Mouse (Mus musculus): ENCODE data around the gene Nt5dc2. TPM values are rescaled to one million over a fixed set of nuclear protein-coding genes. Genes with fewer than 3 reads are reported as not detected.

Nt5dc2 gene
- total and polyA plus RNA-seq, 3 experiments, result 136 to 572 (median 213) TPM

DNA sequence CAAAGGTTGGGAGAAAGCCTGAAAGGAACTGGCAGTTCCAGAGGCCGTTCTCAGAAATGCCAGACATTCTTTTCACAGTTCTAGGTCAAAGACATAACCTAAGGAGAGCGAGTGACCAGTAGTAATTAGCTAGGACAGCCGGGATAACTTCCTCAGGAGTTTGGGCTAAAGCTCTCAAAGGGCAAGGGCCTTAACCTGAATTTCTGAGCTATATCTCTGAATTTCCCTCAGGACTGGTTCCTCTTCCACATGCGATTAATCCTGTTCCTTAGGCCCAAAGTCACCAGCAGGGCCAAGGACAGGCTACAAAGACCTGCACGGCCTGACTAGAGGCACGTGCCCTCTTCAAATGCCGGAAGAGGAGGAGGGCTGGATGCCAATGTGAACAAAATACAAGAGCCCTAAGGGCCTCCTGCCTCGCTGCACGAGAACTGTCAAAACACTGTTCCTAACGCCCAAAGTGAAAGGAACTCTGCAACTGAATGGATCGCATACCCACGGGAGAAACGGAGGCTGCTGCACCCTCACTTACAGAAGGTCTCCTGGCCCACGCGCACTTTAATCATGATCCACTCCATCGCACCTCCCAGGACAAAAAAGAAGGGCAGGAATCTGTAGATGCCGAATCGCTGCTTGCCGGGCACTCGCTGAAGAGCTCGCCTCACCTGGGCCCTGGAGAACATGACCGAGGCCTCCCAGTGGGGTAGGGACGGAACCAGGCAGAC is 2.6 kb upstream of the Nt5dc2 start:
- Histone ChIP-seq H3K4me1 (ENCODE audit: insufficient read depth, low read depth, low read length) (peaks cover 74% of the 10 kb centered on the region), H3K9me3 (replicated peaks) (no peaks in the 10 kb centered on the region), H3K27me3 (ENCODE audit: insufficient read depth, low read length) (no peaks in the 10 kb centered on the region), H3K36me3 (replicated peaks) (peaks cover 48% of the 10 kb centered on the region), H3K4me3 (ENCODE audit: low read depth, low read length) (peak overlapping the region; percentile 84)
- DNase-seq (ENCODE audit: low spot score), result no peak
- no peak for TF ChIP-seq TAL1 (conservative IDR thresholded peaks at IDR 0.05; ENCODE audit: low read depth, low read length)
- no peak for TF ChIP-seq GATA2 (IDR thresholded peaks at IDR 0.05; ENCODE audit: borderline replicate concordance, low read depth, low read length)
- TF ChIP-seq GATA1 (IDR thresholded peaks at IDR 0.05; ENCODE audit: borderline replicate concordance, low read length), result no peak
- TF ChIP-seq POLR2AphosphoS5 (IDR thresholded peaks at IDR 0.05; ENCODE audit: insufficient replicate concordance, low read depth, low read length), result peak; percentile 46; the same call in 1 of the 2 replicates
- no peak for ATAC-seq (ENCODE audit: extremely low read depth, insufficient number of reproducible peaks, low FRiP score, poor library complexity, severe bottlenecking)

DNA sequence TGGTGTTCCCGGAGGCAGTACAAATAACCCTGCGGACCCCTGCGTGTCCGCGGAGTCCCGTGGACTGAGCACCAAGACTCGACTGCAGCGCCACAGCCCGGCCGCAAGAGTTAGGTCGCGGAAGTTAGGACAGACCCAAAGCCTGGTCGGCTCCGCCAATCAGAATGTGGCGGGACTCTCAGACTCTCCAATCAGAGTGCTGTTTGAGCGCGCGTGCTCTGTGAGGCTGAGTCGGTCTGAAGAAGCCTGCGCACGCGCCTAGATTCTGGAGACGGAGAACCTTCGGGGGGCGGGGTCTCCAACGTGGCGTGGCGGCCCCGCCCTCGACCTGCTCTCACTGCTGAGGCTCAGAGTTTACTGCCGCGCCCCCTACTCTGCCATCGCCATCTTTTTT is 2.0 kb upstream of the Nt5dc2 start, which contains the start of gene Smim4:
Smim4 (minus strand) TSS at position 131 of the 394 bp plus-strand sequence.
- DNase-seq (ENCODE audit: low spot score) (peak; percentile 94), ATAC-seq (ENCODE audit: extremely low read depth, insufficient number of reproducible peaks, low FRiP score, poor library complexity, severe bottlenecking) (peak; percentile 80)
- Histone ChIP-seq H3K27me3 (ENCODE audit: insufficient read depth, low read length) (no peaks in the 10 kb centered on the region), H3K4me1 (ENCODE audit: insufficient read depth, low read depth, low read length) (peaks cover 74% of the 10 kb centered on the region), H3K4me3 (ENCODE audit: low read depth, low read length) (peak within 1 kb of the TSS; percentile 84), H3K36me3 (replicated peaks) (peaks cover 48% of the 10 kb centered on the region), H3K9me3 (replicated peaks) (no peaks in the 10 kb centered on the region)
- TF ChIP-seq POLR2AphosphoS5 (IDR thresholded peaks at IDR 0.05; ENCODE audit: insufficient replicate concordance, low read depth, low read length), result no peak

DNA sequence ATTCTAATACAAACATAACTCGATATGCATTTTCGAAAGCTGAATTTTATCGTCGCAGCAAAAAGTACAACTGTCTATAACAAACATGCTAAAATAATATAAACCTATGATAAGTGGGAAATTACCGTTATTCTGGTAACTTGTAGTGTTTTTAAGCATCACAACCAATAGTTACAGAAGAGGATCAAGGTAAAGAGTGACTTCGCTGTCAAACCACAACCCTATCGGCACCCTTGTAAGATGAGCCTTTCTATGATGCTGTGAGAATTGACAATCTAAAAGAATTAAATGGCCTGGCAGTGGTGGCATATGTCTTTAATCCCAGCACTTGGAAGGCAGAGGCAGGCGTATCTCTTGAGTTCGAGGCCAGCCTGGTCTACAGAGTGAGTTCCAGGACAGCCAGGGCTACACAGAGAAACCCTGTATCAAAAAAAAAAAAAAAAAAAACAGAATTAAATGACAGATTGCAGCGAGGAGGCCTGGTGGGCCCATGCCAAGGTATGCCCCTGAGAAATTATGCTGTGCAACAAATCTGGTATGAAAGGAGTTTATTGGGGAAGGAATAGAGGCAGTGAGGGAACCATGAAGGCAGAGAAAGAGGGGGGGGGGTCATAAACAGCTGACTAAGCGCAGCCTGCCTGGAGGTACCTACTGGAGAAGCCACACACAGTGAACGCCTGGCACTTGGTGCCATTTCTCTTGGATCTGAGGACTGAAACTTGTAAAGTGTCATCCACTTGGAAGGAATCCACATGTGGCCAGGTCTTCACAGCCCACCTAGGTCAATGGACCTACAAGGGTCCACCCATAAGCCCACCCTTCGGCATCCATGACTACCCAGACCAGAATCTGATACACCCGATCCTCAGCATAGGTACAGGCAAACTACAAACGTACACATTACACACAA is 1.3 kb upstream of the Nt5dc2 start:
- Histone ChIP-seq H3K4me3 (ENCODE audit: low read depth, low read length) (peak overlapping the region; percentile 97; the same call in 1 of the 2 replicates), H3K4me1 (ENCODE audit: insufficient read depth, low read depth, low read length) (peaks cover 77% of the 10 kb centered on the region), H3K9me3 (replicated peaks) (no peaks in the 10 kb centered on the region), H3K27me3 (ENCODE audit: insufficient read depth, low read length) (no peaks in the 10 kb centered on the region), H3K36me3 (replicated peaks) (peaks cover 49% of the 10 kb centered on the region)
- ATAC-seq (ENCODE audit: extremely low read depth, insufficient number of reproducible peaks, low FRiP score, poor library complexity, severe bottlenecking) (no peak), DNase-seq (ENCODE audit: low spot score) (no peak)
- TF ChIP-seq GATA2 (IDR thresholded peaks at IDR 0.05; ENCODE audit: borderline replicate concordance, low read depth, low read length) (no peak), POLR2AphosphoS5 (IDR thresholded peaks at IDR 0.05; ENCODE audit: insufficient replicate concordance, low read depth, low read length) (no peak)

DNA sequence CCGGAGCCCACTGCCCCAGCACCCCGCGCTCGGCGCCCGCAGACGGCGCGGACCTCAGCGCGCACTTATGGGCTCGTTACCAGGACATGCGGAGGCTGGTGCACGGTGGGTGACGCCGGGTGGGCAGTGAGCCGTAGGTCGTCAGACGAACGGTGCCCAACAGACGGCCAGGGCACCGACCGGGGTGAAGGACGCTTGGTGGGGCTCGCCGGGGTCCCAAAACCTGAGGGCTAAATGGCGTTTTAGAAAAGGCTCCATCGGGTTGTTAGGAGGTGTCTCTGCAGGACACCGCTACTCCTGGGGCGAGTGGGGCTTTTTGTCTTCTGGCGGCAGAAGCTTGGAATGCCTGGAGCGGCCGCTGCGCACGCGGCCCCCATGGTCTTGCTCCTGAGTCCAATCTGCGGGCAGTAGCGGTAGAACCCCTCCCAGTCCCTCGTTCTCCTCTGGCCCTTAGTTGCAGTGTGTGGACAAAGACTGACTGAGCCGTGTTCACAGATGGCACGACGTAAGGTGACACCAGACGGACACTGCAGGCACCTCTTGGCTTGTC is 494 bp downstream of the Nt5dc2 start:
- Histone ChIP-seq H3K36me3 (replicated peaks) (peaks cover 49% of the 10 kb centered on the region), H3K4me1 (ENCODE audit: insufficient read depth, low read depth, low read length) (peaks cover 78% of the 10 kb centered on the region), H3K27me3 (ENCODE audit: insufficient read depth, low read length) (no peaks in the 10 kb centered on the region), H3K9me3 (replicated peaks) (no peaks in the 10 kb centered on the region), H3K4me3 (ENCODE audit: low read depth, low read length) (peak overlapping the region; percentile 97)
- TF ChIP-seq GATA1 (IDR thresholded peaks at IDR 0.05; ENCODE audit: borderline replicate concordance, low read length), result no peak
- TF ChIP-seq POLR2AphosphoS5 (IDR thresholded peaks at IDR 0.05; ENCODE audit: insufficient replicate concordance, low read depth, low read length), result no peak
- no peak for TF ChIP-seq GATA2 (IDR thresholded peaks at IDR 0.05; ENCODE audit: borderline replicate concordance, low read depth, low read length)
- no peak for TF ChIP-seq TAL1 (conservative IDR thresholded peaks at IDR 0.05; ENCODE audit: low read depth, low read length)
- no peak for TF ChIP-seq CTCF (IDR thresholded peaks at IDR 0.05; ENCODE audit: low read depth, low read length)
- no peak for DNase-seq (ENCODE audit: low spot score)
- ATAC-seq (ENCODE audit: extremely low read depth, insufficient number of reproducible peaks, low FRiP score, poor library complexity, severe bottlenecking), result no peak

DNA sequence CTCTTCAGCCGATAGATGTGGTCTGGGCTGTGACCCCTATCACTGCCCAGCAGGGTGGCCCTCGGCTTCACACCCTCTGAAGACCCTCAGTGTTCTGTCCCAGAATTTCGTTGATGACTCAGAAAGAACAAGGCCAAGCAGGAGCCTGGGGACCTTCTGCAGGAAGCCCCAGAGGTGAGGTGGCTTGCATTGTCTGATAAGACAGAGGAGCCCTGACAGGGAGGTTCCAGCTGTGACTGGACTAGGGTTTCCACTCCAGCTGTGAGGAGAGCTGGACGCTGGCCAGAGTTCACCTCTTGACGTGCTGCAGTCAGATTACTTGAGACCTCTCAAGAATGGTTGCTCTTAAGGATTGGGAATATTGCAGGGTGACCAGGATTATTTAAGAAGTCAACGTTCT is 1.2 kb downstream of the Nt5dc2 start:
- 0 out of 2 replicates have a peak, but pooled peaks have one; percentile 19 for ATAC-seq (ENCODE audit: extremely low read depth, insufficient number of reproducible peaks, low FRiP score, poor library complexity, severe bottlenecking)
- TF ChIP-seq CTCF (IDR thresholded peaks at IDR 0.05; ENCODE audit: low read depth, low read length), result no peak
- TF ChIP-seq GATA1 (IDR thresholded peaks at IDR 0.05; ENCODE audit: borderline replicate concordance, low read length), result no peak
- TF ChIP-seq POLR2AphosphoS5 (IDR thresholded peaks at IDR 0.05; ENCODE audit: insufficient replicate concordance, low read depth, low read length), result no peak
- TF ChIP-seq TAL1 (conservative IDR thresholded peaks at IDR 0.05; ENCODE audit: low read depth, low read length), result peak; percentile 54
- no peaks in the 10 kb centered on the region for H3K9me3 ChIP-seq (replicated peaks)
- H3K36me3 ChIP-seq (replicated peaks), result peaks cover 50% of the 10 kb centered on the region
- H3K4me1 ChIP-seq (ENCODE audit: insufficient read depth, low read depth, low read length), result peaks cover 79% of the 10 kb centered on the region
- peak overlapping the region; percentile 97 for H3K4me3 ChIP-seq (ENCODE audit: low read depth, low read length)
- no peaks in the 10 kb centered on the region; the same call in 1 of the 2 replicates for H3K27me3 ChIP-seq (ENCODE audit: insufficient read depth, low read length)
- peak; percentile 71 for DNase-seq (ENCODE audit: low spot score)

DNA sequence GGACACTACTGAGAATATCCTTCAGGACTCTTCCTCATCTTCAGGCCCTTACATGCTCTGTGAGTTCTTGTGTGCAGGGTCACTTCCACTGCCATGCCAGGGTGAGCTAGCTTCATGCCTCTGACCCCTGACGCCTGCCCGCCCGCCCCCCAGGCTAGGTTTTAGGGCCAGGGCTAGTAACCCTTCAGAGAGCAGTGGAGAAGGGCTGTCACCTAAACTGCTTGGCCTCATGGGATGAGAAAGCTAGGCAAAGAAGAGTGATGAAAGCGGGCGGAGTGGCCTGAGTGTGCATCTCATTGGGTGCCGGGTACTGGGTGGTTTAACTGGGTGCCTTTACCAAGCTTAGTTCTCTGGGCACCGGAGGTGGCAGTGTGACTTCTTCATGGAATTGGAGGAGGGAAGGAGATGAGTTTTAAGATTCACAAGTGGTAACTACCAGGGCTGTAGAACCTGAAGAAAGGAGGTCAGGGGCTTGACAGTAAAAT is 1.7 kb downstream of the Nt5dc2 start:
- peak overlapping the region; percentile 97 for H3K4me3 ChIP-seq (ENCODE audit: low read depth, low read length)
- DNase-seq (ENCODE audit: low spot score) (no peak), ATAC-seq (ENCODE audit: extremely low read depth, insufficient number of reproducible peaks, low FRiP score, poor library complexity, severe bottlenecking) (no peak)
- TF ChIP-seq GATA2 (IDR thresholded peaks at IDR 0.05; ENCODE audit: borderline replicate concordance, low read depth, low read length) (no peak), TAL1 (conservative IDR thresholded peaks at IDR 0.05; ENCODE audit: low read depth, low read length) (no peak)
- no peaks in the 10 kb centered on the region for H3K9me3 ChIP-seq (replicated peaks)
- H3K4me1 ChIP-seq (ENCODE audit: insufficient read depth, low read depth, low read length), result peaks cover 79% of the 10 kb centered on the region
- H3K36me3 ChIP-seq (replicated peaks), result peaks cover 54% of the 10 kb centered on the region
- H3K27me3 ChIP-seq (ENCODE audit: insufficient read depth, low read length), result no peaks in the 10 kb centered on the region; the same call in 1 of the 2 replicates

All from G1E (cell line).